Mouse (Mus musculus): ENCODE results near the gene Klhl29.

DNA sequence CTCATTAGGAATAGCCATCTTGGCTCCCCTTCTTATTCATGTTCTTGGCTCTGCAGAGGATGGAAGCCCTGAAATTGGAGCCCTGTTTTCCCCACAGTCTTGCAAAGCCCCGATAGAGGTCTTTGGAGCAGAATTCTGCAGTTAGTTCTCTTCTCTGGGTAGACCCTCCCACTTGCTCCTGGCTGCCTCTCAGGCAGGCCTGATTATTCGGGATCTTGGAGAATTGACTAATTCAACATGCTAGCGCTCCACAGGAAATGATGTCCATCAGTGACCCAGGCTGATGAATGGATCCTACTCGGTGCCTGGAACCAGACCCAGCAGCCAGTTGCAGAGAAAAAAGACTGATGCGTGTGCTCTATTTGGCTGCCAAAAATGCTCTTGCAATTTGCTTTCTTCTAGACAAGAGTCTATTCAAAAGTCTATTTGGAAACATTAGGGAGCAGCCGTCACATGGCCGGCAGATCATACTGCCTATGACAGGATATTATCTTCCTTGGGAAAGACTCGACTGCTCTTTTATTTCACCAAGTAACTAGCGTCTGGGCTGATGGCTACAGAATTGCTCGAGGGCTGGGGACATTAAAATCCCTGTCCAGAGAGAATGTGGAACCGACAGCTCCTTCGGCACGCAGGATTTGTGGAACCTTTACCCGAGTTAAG, 155.4 kb downstream of the Klhl29 start:
- TF ChIP-seq POLR2A (IDR thresholded peaks at IDR 0.05; ENCODE audit: insufficient read depth, low read depth, low read length) = no peak
- TF ChIP-seq CTCF (IDR thresholded peaks at IDR 0.05) = no peak
